Mouse (Mus musculus) testis, adult 2 months (tissue): ENCODE measurements at regions not wholly inside any gene's neighbourhood (a gene's known extent, or its start where the extent isn't known, plus 50 kb on each side); places are given as distances from the start of the nearest gene placed in this dataset.

Experiments used
- H3K27ac ChIP-seq: fragments of 200-500 bp; 2 replicates; pipeline ENCODE4 v1.5.1; 2012; ENCODE audit warnings: low read depth, low read length; ENCODE audit not compliant: control insufficient read depth, insufficient read depth
- H3K27me3 ChIP-seq: fragments of 200-500 bp; 2 replicates; pipeline ENCODE4 v1.6.1; 2012; ENCODE audit warnings: mild to moderate bottlenecking, low read length, moderate library complexity; ENCODE audit not compliant: control insufficient read depth, insufficient read depth
- H3K36me3 ChIP-seq: fragments of 200-500 bp; 2 replicates; pipeline ENCODE4 v1.6.1; 2012; ENCODE audit warnings: mild to moderate bottlenecking, low read length; ENCODE audit not compliant: control insufficient read depth, insufficient read depth
- H3K4me1 ChIP-seq: fragments of 200-500 bp; 2 replicates; pipeline ENCODE4 v1.6.1; 2012; ENCODE audit warnings: low read length; ENCODE audit not compliant: control insufficient read depth, insufficient read depth
- H3K4me3 ChIP-seq: fragments of 200-500 bp; 2 replicates; pipeline ENCODE4 v1.5.1; 2012; ENCODE audit warnings: low read depth, mild to moderate bottlenecking, low read length, moderate library complexity, mixed read lengths; ENCODE audit not compliant: control insufficient read depth
- CTCF ChIP-seq: fragments of 200-500 bp; IDR thresholded peaks from 2 replicates; pipeline ENCODE4 v1.5.1; 2012; ENCODE audit warnings: low read depth, mild to moderate bottlenecking, inconsistent platforms, low read length, moderate library complexity; ENCODE audit not compliant: control insufficient read depth, insufficient read depth, insufficient replicate concordance
- POLR2A ChIP-seq: fragments of 200-500 bp; IDR thresholded peaks from 2 replicates; pipeline ENCODE4 v1.6.1; 2012; ENCODE audit warnings: low read depth, mild to moderate bottlenecking, inconsistent platforms, low read length, moderate library complexity; ENCODE audit not compliant: control insufficient read depth

- no peaks in the 10 kb centered on the region for H3K4me1 ChIP-seq
- no peak overlapping the region for H3K27ac ChIP-seq
- no peaks in the 10 kb centered on the region for H3K36me3 ChIP-seq
- H3K27me3 ChIP-seq = no peaks in the 10 kb centered on the region
- no peak overlapping the region for H3K4me3 ChIP-seq
- TF ChIP-seq CTCF (no peak), POLR2A (no peak)
Measured at GRCm38 (mm10) chr5:111935381-111936134, 201.8 kb downstream of the Gm26897 start.

GRCm38 (mm10) chr5:111941831-111942230 is 208.1 kb downstream of the Gm26897 start:
- H3K36me3 ChIP-seq = no peaks in the 10 kb centered on the region
- no peaks in the 10 kb centered on the region for H3K27me3 ChIP-seq
- H3K27ac ChIP-seq = no peak overlapping the region
- H3K4me1 ChIP-seq = peaks cover 4% of the 10 kb centered on the region
- TF ChIP-seq CTCF = no peak
- TF ChIP-seq POLR2A = no peak
- no peak overlapping the region for H3K4me3 ChIP-seq

- no peaks in the 10 kb centered on the region for H3K27me3 ChIP-seq
- no peaks in the 10 kb centered on the region for H3K36me3 ChIP-seq
- no peak overlapping the region for H3K27ac ChIP-seq
- no peak overlapping the region for H3K4me3 ChIP-seq
- TF ChIP-seq POLR2A = no peak
- TF ChIP-seq CTCF = no peak
- H3K4me1 ChIP-seq = peaks cover 4% of the 10 kb centered on the region
Measured at GRCm38 (mm10) chr5:111942792-111943191, 209.1 kb downstream of the Gm26897 start.

- no peak for TF ChIP-seq CTCF
- TF ChIP-seq POLR2A = no peak
- Histone ChIP-seq H3K4me1 (peaks cover 4% of the 10 kb centered on the region), H3K4me3 (no peak overlapping the region), H3K36me3 (no peaks in the 10 kb centered on the region), H3K27me3 (no peaks in the 10 kb centered on the region), H3K27ac (no peak overlapping the region)
Measured at GRCm38 (mm10) chr5:111943337-111944162, 209.8 kb downstream of the Gm26897 start.

GRCm38 (mm10) chr5:111944273-111944971 is 210.7 kb downstream of the Gm26897 start:
- H3K27me3 ChIP-seq = no peaks in the 10 kb centered on the region

GRCm38 (mm10) chr5:111944972-111945285 is 211.2 kb downstream of the Gm26897 start:
- peaks cover 4% of the 10 kb centered on the region for H3K4me1 ChIP-seq
- no peak overlapping the region for H3K4me3 ChIP-seq
- no peaks in the 10 kb centered on the region for H3K36me3 ChIP-seq
- no peak for TF ChIP-seq POLR2A
- TF ChIP-seq CTCF = no peak
- H3K27ac ChIP-seq = no peak overlapping the region
- no peaks in the 10 kb centered on the region for H3K27me3 ChIP-seq

More at GRCm38 (mm10) chr5:111944273-111944971, 210.7 kb downstream of the Gm26897 start:
- no peaks in the 10 kb centered on the region for H3K36me3 ChIP-seq
- TF ChIP-seq POLR2A (no peak), CTCF (no peak)
- peaks cover 4% of the 10 kb centered on the region for H3K4me1 ChIP-seq
- no peak overlapping the region for H3K4me3 ChIP-seq
- no peak overlapping the region for H3K27ac ChIP-seq

- H3K27ac ChIP-seq = no peak overlapping the region
- H3K36me3 ChIP-seq = no peaks in the 10 kb centered on the region
- no peaks in the 10 kb centered on the region for H3K27me3 ChIP-seq
- TF ChIP-seq CTCF (no peak), POLR2A (no peak)
- H3K4me3 ChIP-seq = no peak overlapping the region
- peaks cover 4% of the 10 kb centered on the region for H3K4me1 ChIP-seq
Measured at GRCm38 (mm10) chr5:111946281-111946680, 212.6 kb downstream of the Gm26897 start.

- Histone ChIP-seq H3K4me1 (no peaks in the 10 kb centered on the region; the same call in 1 of the 2 replicates), H3K4me3 (no peak overlapping the region), H3K27me3 (no peaks in the 10 kb centered on the region), H3K27ac (no peak overlapping the region), H3K36me3 (no peaks in the 10 kb centered on the region)
- no peak for TF ChIP-seq POLR2A
- TF ChIP-seq CTCF = no peak
Measured at GRCm38 (mm10) chr5:111957698-111958097, 224.0 kb downstream of the Gm26897 start.
